Mouse (Mus musculus) right cerebral cortex, adult 2 months (tissue): ENCODE data around the gene Vamp4.
"Not testable (repeated sequence)": the region's sequence is repeated elsewhere in the genome, so short reads cannot be mapped to it uniquely, and the experiment has no call there.

Source experiments
- DNase-seq, 2 experiments: peaks; one replicate each; pipeline ENCODE4 v3.0.0; 2021 to 2022; ENCODE audit warnings: low spot score in 2 of 2

Gene Vamp4

GRCm38 (mm10) chr1:162589443-162589842 is 19.1 kb downstream of the Vamp4 start:
- DNase-seq: no peak

- no peak for DNase-seq
These were observed 20.2 kb downstream of the Vamp4 start for GRCm38 (mm10) chr1:162590415-162590997.

GRCm38 (mm10) chr1:162597379-162598102 is 27.2 kb downstream of the Vamp4 start:
- no peak for DNase-seq

- no peak for DNase-seq
These were observed 29.3 kb downstream of the Vamp4 start for GRCm38 (mm10) chr1:162599617-162600016.

GRCm38 (mm10) chr1:162601288-162601687 is 31.0 kb downstream of the Vamp4 start:
- no peak for DNase-seq

- DNase-seq: no peak
These were observed 37.8 kb downstream of the Vamp4 start for GRCm38 (mm10) chr1:162608127-162608526.

- no peak for DNase-seq
These were observed 39.4 kb downstream of the Vamp4 start for GRCm38 (mm10) chr1:162609633-162610250.

GRCm38 (mm10) chr1:162611191-162611590 is 40.9 kb downstream of the Vamp4 start:
- DNase-seq: no peak

- DNase-seq: no peak
These were observed 45.2 kb downstream of the Vamp4 start for GRCm38 (mm10) chr1:162615511-162615910.

GRCm38 (mm10) chr1:162620487-162620886 is 50.2 kb downstream of the Vamp4 start:
- no peak for DNase-seq

- DNase-seq: no peak
These were observed 53.6 kb downstream of the Vamp4 start for GRCm38 (mm10) chr1:162623895-162624294.

- no peak for DNase-seq
These were observed 54.9 kb downstream of the Vamp4 start for GRCm38 (mm10) chr1:162625229-162625628.

GRCm38 (mm10) chr1:162627821-162628220 is 57.5 kb downstream of the Vamp4 start:
- DNase-seq: not testable (repeated sequence)

- not testable (repeated sequence) for DNase-seq
These were observed 58.0 kb downstream of the Vamp4 start for GRCm38 (mm10) chr1:162628326-162628725.

- not testable (repeated sequence) for DNase-seq
These were observed 65.1 kb downstream of the Vamp4 start for GRCm38 (mm10) chr1:162635291-162635931.

GRCm38 (mm10) chr1:162636516-162636915 is 66.2 kb downstream of the Vamp4 start:
- no peak for DNase-seq

GRCm38 (mm10) chr1:162638535-162638934 is 68.2 kb downstream of the Vamp4 start:
- DNase-seq: no peak

- no peak for DNase-seq
These were observed 68.9 kb downstream of the Vamp4 start, which contains the start of gene Myoc for GRCm38 (mm10) chr1:162639051-162639750. TSS of gene Myoc (plus strand) at chr1:162639155.

GRCm38 (mm10) chr1:162639861-162640260 is 69.5 kb downstream of the Vamp4 start:
- DNase-seq: no peak

GRCm38 (mm10) chr1:162642591-162642990 is 72.3 kb downstream of the Vamp4 start:
- DNase-seq: no peak

- peak; percentile 31 to 43 for DNase-seq
These were observed 73.4 kb downstream of the Vamp4 start for GRCm38 (mm10) chr1:162643752-162644151.
